Mouse (Mus musculus): ENCODE measurements at regions not wholly inside any gene's neighbourhood (a gene's known extent, or its start where the extent isn't known, plus 50 kb on each side); places are given as distances from the start of the nearest gene placed in this dataset.

- in situ Hi-C loops (cut with MboI, MseI), result no loop called here
Observed at GRCm38 (mm10) chr1:147237565-147237964, 743.0 kb downstream of the Brinp3 start.

- in situ Hi-C loops (cut with MboI, MseI), result no loop called here
Observed at GRCm38 (mm10) chr1:147239108-147239507, 744.5 kb downstream of the Brinp3 start.

GRCm38 (mm10) chr1:147273324-147273723, 778.8 kb downstream of the Brinp3 start:
- in situ Hi-C loops (cut with MboI, MseI), result no loop called here

GRCm38 (mm10) chr1:147291119-147291518, 796.6 kb downstream of the Brinp3 start:
- in situ Hi-C loops (cut with MboI, MseI), result no loop called here

- in situ Hi-C loops (cut with MboI, MseI), result no loop called here
Observed at GRCm38 (mm10) chr1:147309246-147309645, 814.7 kb downstream of the Brinp3 start.

GRCm38 (mm10) chr1:147343276-147343953, 848.9 kb downstream of the Brinp3 start:
- in situ Hi-C loops (cut with MboI, MseI), result no loop called here

GRCm38 (mm10) chr1:147344027-147344426, 849.5 kb downstream of the Brinp3 start:
- in situ Hi-C loops (cut with MboI, MseI), result no loop called here

Measured in T-helper 1 cell (primary cell).